Mouse (Mus musculus) forebrain, embryonic 13.5 days (tissue): ENCODE data around the gene Gcc2. TPM values are rescaled to one million over a fixed set of nuclear protein-coding genes. Genes with fewer than 3 reads are reported as not detected.

ENCODE experiments used
- ATAC-seq: fragments of 200-750 bp; cut with Nextera tagmentation; 2 replicates; pipeline ENCODE4 v1.8.0; 2017
- H3K27ac ChIP-seq: fragments of 300-500 bp; sonication (generic); 2 replicates; pipeline ENCODE4 v1.5.1; 2015; ENCODE audit warnings: inconsistent platforms, mild to moderate bottlenecking, moderate library complexity
- H3K27me3 ChIP-seq: fragments of 300-500 bp; sonication (generic); 2 replicates; pipeline ENCODE4 v1.6.1; 2015; ENCODE audit warnings: mild to moderate bottlenecking, inconsistent platforms
- H3K36me3 ChIP-seq: fragments of 300-500 bp; sonication (generic); 2 replicates; pipeline ENCODE4 v1.6.1; 2015; ENCODE audit warnings: mild to moderate bottlenecking, inconsistent platforms; ENCODE audit not compliant: poor library complexity, severe bottlenecking
- H3K4me1 ChIP-seq: fragments of 300-500 bp; sonication (generic); 2 replicates; pipeline ENCODE4 v1.6.1; 2015; ENCODE audit warnings: inconsistent platforms
- H3K4me2 ChIP-seq: fragments of 300-500 bp; sonication (generic); 2 replicates; pipeline ENCODE4 v1.6.1; 2015; ENCODE audit warnings: inconsistent platforms, mild to moderate bottlenecking, moderate library complexity
- H3K4me3 ChIP-seq: fragments of 300-500 bp; sonication (generic); 2 replicates; pipeline ENCODE4 v1.5.1; 2015; ENCODE audit warnings: mild to moderate bottlenecking, inconsistent platforms
- H3K9ac ChIP-seq: fragments of 300-500 bp; sonication (generic); 2 replicates; pipeline ENCODE4 v1.6.1; 2015; ENCODE audit warnings: mild to moderate bottlenecking, inconsistent platforms
- H3K9me3 ChIP-seq: fragments of 300-500 bp; sonication (generic); replicated peaks from 2 replicates; pipeline ENCODE4 v1.6.1; 2016; ENCODE audit warnings: inconsistent platforms
- WGBS: fragments of 180-500 bp; shearing (Covaris S2); methylation state at CpG from one replicate; pipeline ENCODE4 v1.1.7; 2015; 5-methylcytosine and 5-hydroxymethylcytosine counted together
- polyA plus RNA-seq: library from polyadenylated mRNA; unstranded; fragments of >200 nt; fragmentation: Nextera tagmentation; extraction: Ambion mirVana; gene quantifications from 2 replicates; pipeline ENCODE4 v1.2.1, GENCODE M21; 2015

Gene Gcc2
- 73.0 and 86.7 TPM in 2 replicates for polyA plus RNA-seq

DNA sequence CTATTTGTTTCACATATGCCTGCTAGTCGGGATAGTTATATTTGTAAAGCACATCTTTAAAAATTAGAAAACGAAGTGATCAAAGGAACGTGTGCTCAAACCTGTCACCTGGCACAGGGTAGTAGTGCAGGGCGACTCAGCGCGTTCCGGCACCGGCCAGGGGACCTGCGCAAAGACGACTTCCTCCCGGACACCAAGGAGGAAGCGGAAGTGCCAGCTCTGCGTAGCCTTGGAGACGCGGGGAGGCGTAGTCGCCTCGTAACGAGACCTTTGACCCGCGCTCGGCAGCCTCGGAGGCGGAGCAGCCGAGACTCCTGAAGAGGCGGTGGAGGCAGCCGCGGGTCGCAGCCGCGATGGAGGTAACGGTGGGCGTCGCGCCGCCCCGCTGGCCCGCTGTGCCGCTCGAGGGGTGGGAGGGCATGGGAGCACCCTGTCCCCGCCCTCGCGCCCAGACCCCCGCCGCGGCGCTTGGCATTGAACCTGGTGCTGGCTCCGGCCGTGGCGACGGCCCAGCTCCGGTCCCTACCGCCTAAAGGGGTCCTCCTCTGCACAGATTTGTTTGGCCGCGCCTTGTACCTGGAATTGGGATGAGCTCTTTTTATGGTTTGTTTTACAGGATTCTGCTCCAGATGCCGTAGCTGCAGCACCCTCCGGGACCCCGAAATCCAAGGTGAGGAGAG, at the start of gene Gcc2:
Gcc2 (plus strand) TSS at position 285 of the 680 bp plus-strand sequence.
- peak within 1 kb of the TSS; percentile 71 for H3K4me3 ChIP-seq
- no peaks in the 10 kb centered on the region for H3K27me3 ChIP-seq
- no peaks in the 10 kb centered on the region for H3K9me3 ChIP-seq
- peaks cover 16% of the 10 kb centered on the region for H3K4me1 ChIP-seq
- peaks cover 13% of the 10 kb centered on the region for H3K36me3 ChIP-seq
- peak within 1 kb of the TSS; percentile 76 for H3K9ac ChIP-seq
- ATAC-seq = peak; percentile 100
- H3K27ac ChIP-seq = peak within 1 kb of the TSS; percentile 57
- peak within 1 kb of the TSS; percentile 59 for H3K4me2 ChIP-seq
- WGBS = 0% methylated on average over 42 of the region's 58 CpGs

DNA sequence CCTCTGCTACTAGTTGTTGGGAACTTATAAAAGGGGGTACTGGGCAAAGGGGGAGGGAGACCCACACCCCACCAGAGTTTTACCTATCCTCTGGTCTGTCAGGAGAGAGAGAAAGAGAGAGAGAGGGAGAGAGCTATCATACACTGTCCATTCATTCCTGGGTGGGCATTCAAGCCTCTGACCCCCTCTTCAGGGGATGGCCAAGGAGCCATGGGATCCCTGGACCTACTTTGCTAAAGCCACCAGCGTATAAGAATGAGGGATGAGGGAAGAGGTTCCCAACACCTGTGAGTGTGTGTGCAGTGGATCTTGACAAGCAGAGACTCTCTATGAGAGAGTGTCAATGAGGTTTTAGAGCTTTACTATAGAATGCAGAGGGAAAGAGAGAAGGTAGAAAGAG, 49.3 kb upstream of the Gcc2 start:
- Histone ChIP-seq H3K4me1 (no peaks in the 10 kb centered on the region), H3K27ac (no peak overlapping the region), H3K9ac (no peak overlapping the region), H3K4me3 (no peak overlapping the region), H3K27me3 (no peaks in the 10 kb centered on the region), H3K9me3 (no peaks in the 10 kb centered on the region), H3K36me3 (no peaks in the 10 kb centered on the region), H3K4me2 (no peak overlapping the region)
- WGBS = 39% methylated on average over 1 of the region's 1 CpGs
- no peak for ATAC-seq

DNA sequence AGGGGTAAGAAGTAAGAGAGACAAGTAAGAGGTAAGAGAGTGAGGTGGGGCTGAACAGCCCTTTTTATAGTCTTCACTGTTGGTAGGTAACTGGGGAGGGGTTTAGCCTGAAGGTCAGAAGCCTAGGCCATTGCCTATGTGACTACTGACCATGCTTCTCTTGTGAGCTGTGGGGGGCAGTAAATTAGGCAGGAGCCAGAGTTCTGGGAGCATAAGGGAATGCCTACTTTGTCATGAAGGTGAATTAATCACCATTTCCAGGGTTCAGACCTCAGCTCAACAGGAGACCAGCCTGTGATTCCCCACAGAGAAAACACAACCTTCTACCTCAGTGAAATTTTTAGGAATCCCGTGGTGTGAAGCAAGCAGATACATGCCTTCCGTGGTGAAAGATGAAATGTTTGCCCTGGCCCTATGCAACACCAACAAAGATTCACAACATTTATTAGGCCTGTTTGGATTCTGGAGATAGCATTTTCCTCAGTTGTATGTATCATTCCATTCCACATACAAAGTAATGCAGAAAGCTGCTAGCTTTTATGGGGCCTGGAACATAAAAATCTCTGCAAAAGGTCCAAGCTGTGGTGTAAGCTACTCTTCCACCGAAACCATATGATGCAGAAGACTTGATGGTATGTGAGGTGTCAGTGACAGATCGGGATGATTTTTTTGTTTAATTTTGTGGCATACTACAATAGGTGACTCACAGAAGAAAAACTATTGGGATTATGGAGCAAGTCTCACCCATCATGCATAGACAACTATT, 48.5 kb upstream of the Gcc2 start:
- Histone ChIP-seq H3K4me2 (no peak overlapping the region), H3K36me3 (no peaks in the 10 kb centered on the region), H3K4me1 (no peaks in the 10 kb centered on the region), H3K9me3 (no peaks in the 10 kb centered on the region), H3K27ac (no peak overlapping the region), H3K4me3 (no peak overlapping the region), H3K27me3 (no peaks in the 10 kb centered on the region), H3K9ac (no peak overlapping the region)
- WGBS = 90% methylated on average over 4 of the region's 4 CpGs
- no peak for ATAC-seq

DNA sequence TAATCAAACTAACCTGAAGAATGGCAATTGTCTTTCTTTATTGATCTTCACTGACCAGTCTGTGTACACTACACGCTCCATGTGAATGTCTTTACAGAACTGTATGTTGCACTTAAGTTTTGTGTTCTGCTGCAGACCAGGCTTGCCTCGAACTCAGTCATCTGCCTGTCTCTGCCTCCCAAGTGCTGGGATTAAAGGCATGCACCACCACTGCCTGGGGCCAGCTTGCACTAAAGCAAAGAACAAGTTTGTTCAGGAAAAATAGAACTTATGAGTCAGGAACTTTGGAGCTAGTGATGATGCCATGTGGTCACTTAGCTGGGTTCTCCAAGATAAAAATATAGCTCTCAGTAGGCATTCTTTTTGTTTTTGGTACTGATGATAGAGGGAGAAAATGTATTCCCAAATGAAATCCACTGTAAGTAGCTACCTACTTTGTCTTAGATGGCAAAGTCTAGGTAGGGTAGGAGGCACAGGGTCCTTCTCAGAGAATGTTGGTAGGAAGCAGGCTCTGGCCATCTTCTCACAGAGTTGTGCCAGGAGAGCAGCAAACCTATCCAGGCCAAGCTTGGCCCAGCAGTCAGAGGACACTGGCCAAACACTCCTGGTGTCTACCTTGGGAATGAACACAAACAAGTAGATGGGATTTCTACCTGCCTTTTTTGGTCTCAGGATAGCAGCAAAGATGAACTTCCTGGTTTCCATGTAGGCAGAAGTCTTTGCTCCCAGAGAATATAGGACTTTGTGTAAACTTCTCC, 45.4 kb upstream of the Gcc2 start:
- Histone ChIP-seq H3K27ac (no peak overlapping the region), H3K27me3 (no peaks in the 10 kb centered on the region), H3K4me1 (no peaks in the 10 kb centered on the region), H3K36me3 (no peaks in the 10 kb centered on the region), H3K9me3 (no peaks in the 10 kb centered on the region), H3K4me2 (no peak overlapping the region), H3K9ac (no peak overlapping the region), H3K4me3 (no peak overlapping the region)
- 76% methylated on average over 2 of the region's 2 CpGs for WGBS
- no peak for ATAC-seq

DNA sequence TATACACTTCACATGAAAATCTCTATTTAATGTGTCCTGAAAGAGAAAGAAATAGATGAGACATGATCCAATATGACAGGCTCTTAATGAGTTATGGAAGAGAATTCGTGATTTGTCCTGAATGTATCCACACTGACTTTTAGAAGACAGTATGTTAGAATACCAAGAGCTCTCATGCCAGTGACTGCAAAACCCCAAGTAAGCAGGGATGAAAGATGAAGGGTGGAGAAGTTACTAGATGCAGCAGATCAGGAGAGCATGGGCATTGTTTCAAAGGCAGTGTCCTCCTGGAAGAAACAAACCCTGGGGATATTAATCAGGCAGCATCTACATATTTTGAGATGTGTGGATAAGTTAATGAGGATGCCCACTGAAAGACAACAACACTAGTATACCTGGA, 44.8 kb upstream of the Gcc2 start:
- ATAC-seq = no peak
- Histone ChIP-seq H3K27ac (no peak overlapping the region), H3K9me3 (no peaks in the 10 kb centered on the region), H3K27me3 (no peaks in the 10 kb centered on the region), H3K9ac (no peak overlapping the region), H3K4me2 (no peak overlapping the region), H3K36me3 (no peaks in the 10 kb centered on the region), H3K4me1 (no peaks in the 10 kb centered on the region), H3K4me3 (no peak overlapping the region)
- WGBS = 71% methylated on average over 1 of the region's 1 CpGs

GRCm38 (mm10) chr10:58211213-58211612, 44.1 kb upstream of the Gcc2 start:
- 91% methylated on average over 2 of the region's 2 CpGs for WGBS
- ATAC-seq = no peak

GRCm38 (mm10) chr10:58212230-58212629, 43.1 kb upstream of the Gcc2 start:
- WGBS = 78% methylated on average over 7 of the region's 7 CpGs
- Histone ChIP-seq H3K9ac (no peak overlapping the region), H3K27me3 (no peaks in the 10 kb centered on the region), H3K36me3 (no peaks in the 10 kb centered on the region), H3K27ac (no peak overlapping the region), H3K9me3 (no peaks in the 10 kb centered on the region; the same call in 1 of the 2 replicates), H3K4me3 (no peak overlapping the region), H3K4me2 (no peak overlapping the region), H3K4me1 (no peaks in the 10 kb centered on the region)
- no peak for ATAC-seq

More at GRCm38 (mm10) chr10:58211213-58211612, 44.1 kb upstream of the Gcc2 start:
- Histone ChIP-seq H3K27me3 (no peaks in the 10 kb centered on the region), H3K36me3 (no peaks in the 10 kb centered on the region), H3K4me1 (no peaks in the 10 kb centered on the region), H3K9me3 (no peaks in the 10 kb centered on the region), H3K9ac (no peak overlapping the region), H3K4me2 (no peak overlapping the region), H3K27ac (no peak overlapping the region), H3K4me3 (no peak overlapping the region)

DNA sequence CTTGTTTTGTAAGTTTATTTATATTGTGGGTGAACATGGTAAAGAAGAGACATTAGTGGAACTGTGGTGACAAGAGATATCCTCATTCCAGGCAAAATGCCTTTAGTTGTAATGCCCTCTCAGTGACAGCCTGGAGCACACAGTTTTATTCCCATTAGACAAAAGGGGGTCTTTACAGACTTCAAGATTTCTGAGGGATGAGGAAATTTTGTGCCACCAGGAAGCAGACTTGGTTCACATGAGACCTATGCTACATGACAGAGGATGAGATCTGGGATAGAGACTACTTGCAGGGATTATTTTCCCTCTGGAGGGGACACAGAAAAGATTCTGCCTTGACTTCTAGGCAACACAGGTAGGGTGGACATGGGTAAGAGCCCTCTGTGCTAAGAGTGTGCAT, 40.8 kb upstream of the Gcc2 start:
- H3K4me2 ChIP-seq = no peak overlapping the region
- H3K9ac ChIP-seq = no peak overlapping the region
- H3K9me3 ChIP-seq = no peaks in the 10 kb centered on the region; the same call in 1 of the 2 replicates
- no peaks in the 10 kb centered on the region for H3K27me3 ChIP-seq
- no peaks in the 10 kb centered on the region for H3K4me1 ChIP-seq
- ATAC-seq = no peak
- no peak overlapping the region for H3K4me3 ChIP-seq
- no peak overlapping the region for H3K27ac ChIP-seq
- H3K36me3 ChIP-seq = no peaks in the 10 kb centered on the region

DNA sequence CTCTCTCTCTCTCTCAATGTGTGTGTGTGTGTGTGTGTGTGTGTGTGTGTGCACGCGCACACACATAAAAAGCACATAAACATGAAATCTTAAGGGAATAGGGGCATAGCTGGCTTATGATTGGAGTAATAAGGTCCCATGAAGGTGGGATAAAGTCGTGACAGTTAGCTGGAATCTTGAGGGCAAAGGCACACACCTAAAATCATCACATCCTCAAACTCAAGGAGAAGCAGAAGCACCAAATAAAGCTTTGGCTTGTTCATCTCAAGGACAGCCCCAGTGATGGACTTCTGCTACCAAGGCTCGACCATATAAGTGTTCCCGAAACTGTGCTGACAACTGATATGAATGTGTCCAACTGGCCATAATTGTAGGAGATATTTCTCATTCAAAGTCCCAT, 40.4 kb upstream of the Gcc2 start:
- Histone ChIP-seq H3K9ac (no peak overlapping the region), H3K27ac (no peak overlapping the region), H3K4me1 (no peaks in the 10 kb centered on the region), H3K4me3 (no peak overlapping the region), H3K4me2 (no peak overlapping the region), H3K36me3 (no peaks in the 10 kb centered on the region), H3K9me3 (no peaks in the 10 kb centered on the region; the same call in 1 of the 2 replicates), H3K27me3 (no peaks in the 10 kb centered on the region)
- ATAC-seq = no peak
- 85% methylated on average over 5 of the region's 5 CpGs for WGBS

DNA sequence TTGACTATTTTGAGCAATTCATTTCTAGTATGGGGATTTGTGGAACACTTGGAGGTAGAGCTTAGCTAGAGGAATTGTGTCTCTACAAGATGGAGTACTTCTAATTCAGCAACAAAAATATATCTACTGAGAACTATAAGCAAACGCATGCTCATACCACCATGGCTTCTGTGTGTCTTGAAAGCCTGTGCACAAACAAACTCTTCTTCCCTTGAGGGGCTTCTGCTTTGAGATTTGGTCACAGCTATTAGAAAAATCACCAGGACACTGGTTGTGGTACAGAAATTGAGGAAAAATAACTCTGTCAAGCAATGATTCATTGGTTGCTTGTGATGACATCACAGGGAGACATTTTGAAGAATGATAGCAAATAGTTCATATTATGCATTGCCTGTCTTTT, 39.9 kb upstream of the Gcc2 start:
- no peaks in the 10 kb centered on the region for H3K4me1 ChIP-seq
- H3K9ac ChIP-seq = no peak overlapping the region
- no peak overlapping the region for H3K4me3 ChIP-seq
- no peak overlapping the region for H3K27ac ChIP-seq
- no peaks in the 10 kb centered on the region for H3K36me3 ChIP-seq
- H3K27me3 ChIP-seq = no peaks in the 10 kb centered on the region
- H3K4me2 ChIP-seq = no peak overlapping the region
- 84% methylated on average over 1 of the region's 1 CpGs for WGBS
- ATAC-seq = no peak
- no peaks in the 10 kb centered on the region; the same call in 1 of the 2 replicates for H3K9me3 ChIP-seq

- no peaks in the 10 kb centered on the region for H3K27me3 ChIP-seq
- no peaks in the 10 kb centered on the region for H3K36me3 ChIP-seq
- H3K27ac ChIP-seq = no peak overlapping the region
- ATAC-seq = no peak
- no peaks in the 10 kb centered on the region; the same call in 1 of the 2 replicates for H3K9me3 ChIP-seq
- no peaks in the 10 kb centered on the region for H3K4me1 ChIP-seq
- 86% methylated on average over 3 of the region's 3 CpGs for WGBS
- H3K4me3 ChIP-seq = no peak overlapping the region
- no peak overlapping the region for H3K9ac ChIP-seq
- H3K4me2 ChIP-seq = no peak overlapping the region
Measured at GRCm38 (mm10) chr10:58217366-58217765, 37.9 kb upstream of the Gcc2 start.

DNA sequence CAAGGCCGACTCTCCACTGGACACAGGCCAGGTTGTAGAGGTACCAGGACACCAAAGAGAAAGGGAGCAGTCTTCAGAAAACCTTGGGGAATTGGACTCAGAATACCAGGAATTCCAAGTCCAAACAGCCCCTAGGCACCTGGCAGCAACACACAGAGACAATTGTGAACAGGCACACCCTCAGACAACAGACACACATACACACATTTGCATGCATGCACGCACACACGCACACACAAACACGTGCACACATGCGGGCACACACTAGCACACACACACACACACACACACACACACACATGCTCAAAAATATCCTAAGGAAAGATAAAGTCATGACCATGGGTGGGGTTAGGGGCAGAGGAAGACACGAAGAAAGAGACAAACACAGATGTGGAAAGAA, 34.6 kb upstream of the Gcc2 start:
- no peak for ATAC-seq
- no peaks in the 10 kb centered on the region; the same call in 1 of the 2 replicates for H3K9me3 ChIP-seq
- WGBS = 87% methylated on average over 6 of the region's 6 CpGs
- no peaks in the 10 kb centered on the region for H3K4me1 ChIP-seq
- no peaks in the 10 kb centered on the region for H3K27me3 ChIP-seq
- H3K36me3 ChIP-seq = no peaks in the 10 kb centered on the region
- no peak overlapping the region for H3K9ac ChIP-seq
- no peak overlapping the region for H3K4me2 ChIP-seq
- H3K27ac ChIP-seq = no peak overlapping the region
- H3K4me3 ChIP-seq = no peak overlapping the region
